Mouse (Mus musculus) adrenal gland, postnatal 4 days (tissue): ENCODE data around the gene Map3k4. TPM values are rescaled to one million over a fixed set of nuclear protein-coding genes. Genes with fewer than 3 reads are reported as not detected.

Experiments
- DNase-seq, 2 experiments: peaks; one replicate each; pipeline ENCODE4 v3.0.0; 2021 to 2022; ENCODE audit warnings: low spot score in 2 of 2, mixed read lengths in 2 of 2
- total RNA-seq, 2 experiments: library from RNA; stranded (reverse); gene quantifications; 2 replicates each; pipeline ENCODE4 v1.2.3; 2021

Gene Map3k4
- total RNA-seq, 2 experiments from 2014 or later = 31.7 to 44.0 TPM

- no peak for DNase-seq
Measured at GRCm38 (mm10) chr17:12195137-12195536, 123.5 kb downstream of the Map3k4 start.

- no peak for DNase-seq
Measured at GRCm38 (mm10) chr17:12187782-12188181, 130.8 kb downstream of the Map3k4 start.

- no peak for DNase-seq
Measured at GRCm38 (mm10) chr17:12186341-12186740, 132.3 kb downstream of the Map3k4 start.

GRCm38 (mm10) chr17:12185855-12186254 lies 132.7 kb downstream of the Map3k4 start:
- no peak for DNase-seq

DNA sequence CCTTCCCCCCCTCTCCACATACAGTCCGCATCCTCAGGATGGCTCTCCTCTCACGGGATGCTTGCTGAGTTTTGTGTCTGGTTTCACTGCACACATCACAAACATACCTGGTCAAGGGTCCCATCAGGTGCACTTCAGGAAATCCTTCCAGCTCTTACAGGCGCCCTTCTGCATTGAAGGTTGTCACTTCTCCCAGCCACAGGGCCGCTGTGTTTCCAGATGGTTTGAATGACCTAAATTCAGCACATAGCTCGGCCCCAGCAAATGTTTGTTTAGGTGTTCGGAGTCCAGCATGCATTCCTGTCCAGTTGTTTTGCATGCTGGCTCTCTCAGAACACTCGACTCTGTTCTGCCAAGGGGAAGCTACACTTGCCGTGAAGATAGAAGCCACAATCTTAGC lies 134.3 kb downstream of the Map3k4 start:
- no peak for DNase-seq

DNA sequence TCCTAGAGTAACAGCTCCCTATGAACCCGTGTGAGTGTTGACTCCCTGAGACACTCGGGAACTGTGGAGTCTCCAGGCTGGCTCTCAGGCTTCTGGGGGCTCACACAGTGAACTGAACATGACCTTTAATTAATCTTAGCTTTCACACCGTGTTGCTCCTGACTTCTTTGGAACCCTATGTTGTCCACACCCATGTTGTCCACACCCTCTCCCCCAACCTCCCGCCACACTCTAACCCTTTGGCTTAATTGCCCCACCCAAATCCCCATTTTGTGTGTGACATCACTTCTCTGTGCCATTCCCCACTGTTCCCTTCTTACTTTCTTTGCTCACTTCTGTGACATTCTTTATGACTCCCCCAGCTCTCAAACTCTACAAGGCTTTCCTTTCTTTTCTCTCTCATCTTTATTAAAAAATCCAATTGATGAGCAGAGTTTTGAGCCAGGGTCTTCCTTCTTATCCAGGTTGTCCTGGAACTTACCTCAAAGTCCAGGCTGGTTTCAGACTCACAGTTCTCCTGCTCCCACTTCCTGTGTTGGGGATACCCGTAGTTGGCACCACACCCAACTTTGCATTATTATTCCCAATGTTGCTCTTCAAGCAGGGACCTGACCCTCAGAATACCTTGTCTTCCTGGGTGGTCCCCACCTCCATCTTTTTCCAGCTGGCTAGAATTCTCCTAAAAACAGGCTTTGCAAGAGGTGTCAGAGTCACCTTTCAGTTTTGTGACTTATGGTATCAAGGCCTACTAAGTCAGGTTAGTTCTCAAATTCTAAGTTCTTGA lies 135.7 kb downstream of the Map3k4 start:
- no peak for DNase-seq

- no peak for DNase-seq
Measured at GRCm38 (mm10) chr17:12179766-12180165, 138.8 kb downstream of the Map3k4 start.

- no peak for DNase-seq
Measured at GRCm38 (mm10) chr17:12179339-12179738, 139.3 kb downstream of the Map3k4 start.

Other genes starting within 250 kb of the Map3k4 start
- 10 to 100 TPM; 26.0 to 26.4 TPM for gene Agpat4, start 200.1 kb downstream of the Map3k4 start, total RNA-seq
- gene Plg, start 59.8 kb upstream of the Map3k4 start, total RNA-seq = 100 to 1,000 TPM in 1 of 2 experiments, 1 to 10 TPM in 1; 4.5 to 184 TPM
- 1 to 10 TPM in 1 of 2 experiments, under 1 TPM in 1; 0.90 to 1.2 TPM for gene Slc22a3, start 188.9 kb upstream of the Map3k4 start, total RNA-seq